Mouse (Mus musculus) forebrain, postnatal 0 days (tissue): Measurements from ENCODE around the gene Kcnh1. TPM values are rescaled to one million over a fixed set of nuclear protein-coding genes. Genes with fewer than 3 reads are reported as not detected.

Experiments used
- ATAC-seq: fragments of 200-750 bp; cut with Nextera tagmentation; 2 replicates; pipeline ENCODE4 v1.8.0; 2017; ENCODE audit warnings: mild to moderate bottlenecking, moderate library complexity
- DNase-seq: peaks from one replicate; pipeline ENCODE4 v3.0.0-alpha.2; 2015
- H3K27ac ChIP-seq: fragments of 300-500 bp; sonication (generic); 2 replicates; pipeline ENCODE4 v1.5.1; 2014; ENCODE audit warnings: low read depth, mild to moderate bottlenecking, antibody characterized with exemption, low read length, moderate library complexity, mixed read lengths
- H3K27me3 ChIP-seq: fragments of 300-500 bp; sonication (generic); 2 replicates; pipeline ENCODE4 v1.6.1; 2014; ENCODE audit warnings: mild to moderate bottlenecking, low read length, mixed read lengths; ENCODE audit not compliant: insufficient read depth
- H3K36me3 ChIP-seq: fragments of 300-500 bp; sonication (generic); 2 replicates; pipeline ENCODE4 v1.6.1; 2014; ENCODE audit warnings: mild to moderate bottlenecking, moderate library complexity; ENCODE audit not compliant: insufficient read depth
- H3K4me1 ChIP-seq: fragments of 300-500 bp; sonication (generic); 2 replicates; pipeline ENCODE4 v1.6.1; 2014; ENCODE audit warnings: antibody characterized with exemption; ENCODE audit not compliant: insufficient read depth
- H3K4me2 ChIP-seq: fragments of 300-500 bp; sonication (generic); 2 replicates; pipeline ENCODE4 v1.6.1; 2014; ENCODE audit warnings: low read depth, mild to moderate bottlenecking, moderate library complexity
- H3K4me3 ChIP-seq: fragments of 300-500 bp; sonication (generic); 2 replicates; pipeline ENCODE4 v1.5.1; 2014; ENCODE audit warnings: low read depth, low read length, mixed read lengths
- H3K9ac ChIP-seq: fragments of 300-500 bp; sonication (generic); 2 replicates; pipeline ENCODE4 v1.6.1; 2014; ENCODE audit warnings: mild to moderate bottlenecking
- H3K9me3 ChIP-seq: fragments of 300-500 bp; sonication (generic); 2 replicates; pipeline ENCODE4 v1.6.1; 2016; ENCODE audit warnings: low read length
- CTCF ChIP-seq: sonication (generic); IDR thresholded peaks from 2 replicates; pipeline ENCODE4 v1.5.1; 2016; ENCODE audit warnings: antibody characterized with exemption, control low read depth, low read depth
- WGBS: fragments of 180-500 bp; shearing (Covaris S2); extraction: QIAGEN DNeasy Blood & Tissue Kit; methylation state at CpG from one replicate; pipeline ENCODE4 v1.1.7; 2014; 5-methylcytosine and 5-hydroxymethylcytosine counted together
- polyA plus RNA-seq: library from polyadenylated mRNA; unstranded; fragments of >200 nt; fragmentation: Nextera tagmentation; extraction: Ambion mirVana; gene quantifications from 2 replicates; pipeline ENCODE4 v1.2.1, GENCODE M21; 2015
- total RNA-seq: library from RNA; depleted of rRNA; stranded (reverse); fragments of >200 nt; gene quantifications from 2 replicates; pipeline ENCODE4 v1.2.3, GENCODE M21; 2014

The Kcnh1 gene
- total and polyA plus RNA-seq, 2 experiments from 2014 or later, result 2.3 to 5.7 TPM

DNA sequence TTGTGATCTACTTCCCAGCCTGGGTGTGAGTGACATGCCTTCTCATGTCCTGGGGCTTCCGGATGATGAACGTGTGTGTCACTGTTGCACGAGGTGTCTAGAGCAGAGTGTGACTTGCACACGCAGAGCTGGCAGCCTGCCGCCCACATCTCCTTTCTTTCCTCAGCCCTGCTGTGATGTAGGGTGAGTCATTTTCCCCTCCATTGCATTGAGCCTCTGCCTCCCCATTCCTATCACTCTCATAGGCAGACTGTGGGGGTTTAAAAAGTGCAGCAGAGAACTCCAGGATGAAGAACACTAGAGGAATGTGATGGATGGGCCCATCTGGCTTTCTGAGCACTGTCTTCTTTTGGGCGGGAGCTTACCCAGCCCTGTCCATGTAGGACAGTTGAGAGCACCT is 76.4 kb downstream of the Kcnh1 start:
- Histone ChIP-seq H3K9me3 (no peaks in the 10 kb centered on the region), H3K9ac (no peak overlapping the region), H3K27ac (no peak overlapping the region), H3K4me2 (no peak overlapping the region), H3K36me3 (no peaks in the 10 kb centered on the region), H3K27me3 (no peaks in the 10 kb centered on the region), H3K4me1 (no peaks in the 10 kb centered on the region), H3K4me3 (no peak overlapping the region)
- 93% methylated on average over 6 of the region's 6 CpGs for WGBS
- ATAC-seq (no peak), DNase-seq (no peak)
- no peak for TF ChIP-seq CTCF

DNA sequence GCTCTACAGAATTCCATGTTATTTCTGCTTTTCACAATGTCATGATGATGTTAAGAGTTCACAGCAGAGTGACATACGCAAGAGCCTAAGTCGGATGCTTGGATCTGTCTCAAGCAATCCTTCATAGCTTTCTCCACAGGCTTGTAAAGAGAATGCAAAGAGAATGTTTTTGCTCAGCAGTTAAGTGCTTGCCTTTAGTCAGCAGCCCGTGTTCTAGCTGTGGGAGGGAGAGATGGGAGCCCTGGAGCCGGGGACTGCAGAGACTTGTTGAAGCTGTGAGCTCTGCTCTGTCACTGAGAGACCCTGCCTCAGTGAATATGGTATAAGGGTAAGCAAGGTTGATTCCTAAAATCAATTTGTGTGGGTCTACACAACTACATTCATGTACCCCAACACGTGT is 78.3 kb downstream of the Kcnh1 start:
- H3K36me3 ChIP-seq, result no peaks in the 10 kb centered on the region
- no peak overlapping the region for H3K4me2 ChIP-seq
- no peaks in the 10 kb centered on the region for H3K9me3 ChIP-seq
- no peak for DNase-seq
- no peak for ATAC-seq
- H3K27ac ChIP-seq, result no peak overlapping the region
- no peaks in the 10 kb centered on the region for H3K27me3 ChIP-seq
- no peak overlapping the region for H3K9ac ChIP-seq
- H3K4me3 ChIP-seq, result no peak overlapping the region
- TF ChIP-seq CTCF, result no peak
- WGBS, result 82% methylated on average over 5 of the region's 5 CpGs
- no peaks in the 10 kb centered on the region for H3K4me1 ChIP-seq

DNA sequence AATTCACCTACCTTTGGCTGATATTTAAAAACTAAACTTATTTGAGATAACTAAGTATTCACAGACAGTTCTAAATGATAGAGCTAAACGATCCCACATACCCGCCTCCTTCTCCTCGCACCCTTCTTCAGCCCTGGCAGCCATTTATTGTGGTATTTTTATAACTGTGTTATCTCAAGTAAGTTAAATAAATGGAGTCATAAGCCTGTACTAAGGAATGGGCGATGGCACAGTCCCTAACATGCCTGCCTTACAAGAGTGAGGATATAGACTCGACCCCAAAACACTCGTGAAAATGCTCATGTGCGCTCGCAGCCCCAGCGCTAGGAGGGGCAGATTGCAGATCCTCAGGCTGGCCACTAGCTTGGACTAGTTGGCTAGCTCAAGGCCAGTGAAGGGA is 79.3 kb downstream of the Kcnh1 start:
- H3K4me1 ChIP-seq, result no peaks in the 10 kb centered on the region
- H3K36me3 ChIP-seq, result no peaks in the 10 kb centered on the region
- H3K27me3 ChIP-seq, result no peaks in the 10 kb centered on the region
- H3K9me3 ChIP-seq, result no peaks in the 10 kb centered on the region
- WGBS, result 87% methylated on average over 9 of the region's 9 CpGs
- no peak overlapping the region for H3K9ac ChIP-seq
- ATAC-seq, result no peak
- no peak overlapping the region for H3K27ac ChIP-seq
- DNase-seq, result no peak
- no peak for TF ChIP-seq CTCF
- no peak overlapping the region for H3K4me2 ChIP-seq
- H3K4me3 ChIP-seq, result no peak overlapping the region

DNA sequence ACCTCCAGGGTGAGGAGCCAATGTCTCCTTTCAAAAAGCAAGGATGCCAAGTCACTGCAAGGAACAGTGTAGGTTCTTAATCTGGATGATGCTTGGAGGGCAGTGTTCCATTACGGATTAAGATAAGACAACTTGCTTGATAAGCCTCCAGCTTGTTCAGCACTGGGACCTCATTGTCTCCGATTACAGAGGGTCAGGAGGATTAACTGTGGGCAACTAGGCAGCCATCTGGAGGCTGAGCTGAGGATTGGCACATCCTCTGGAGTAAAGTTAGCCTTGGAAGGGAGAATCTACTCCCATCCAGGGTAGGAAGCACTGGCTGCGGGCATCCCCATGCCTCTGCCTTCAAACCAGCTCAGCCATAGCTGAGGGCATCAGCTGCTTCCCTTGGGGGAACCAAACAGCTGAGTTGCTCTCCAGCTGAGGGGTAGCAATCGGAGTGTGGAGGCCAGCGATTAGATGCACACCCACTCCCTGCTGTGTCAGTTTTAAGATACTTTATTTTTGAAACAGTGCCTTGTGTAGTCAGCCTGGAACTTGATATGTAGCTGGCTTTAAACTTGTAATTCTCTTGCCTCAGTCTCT is 87.3 kb downstream of the Kcnh1 start:
- TF ChIP-seq CTCF, result no peak
- ATAC-seq (no peak), DNase-seq (no peak)
- no peaks in the 10 kb centered on the region for H3K27me3 ChIP-seq
- no peak overlapping the region for H3K4me2 ChIP-seq
- H3K9me3 ChIP-seq, result no peaks in the 10 kb centered on the region
- no peak overlapping the region for H3K4me3 ChIP-seq
- H3K9ac ChIP-seq, result no peak overlapping the region
- H3K4me1 ChIP-seq, result no peaks in the 10 kb centered on the region
- WGBS, result 55% methylated on average over 5 of the region's 5 CpGs
- H3K36me3 ChIP-seq, result no peaks in the 10 kb centered on the region
- no peak overlapping the region for H3K27ac ChIP-seq

DNA sequence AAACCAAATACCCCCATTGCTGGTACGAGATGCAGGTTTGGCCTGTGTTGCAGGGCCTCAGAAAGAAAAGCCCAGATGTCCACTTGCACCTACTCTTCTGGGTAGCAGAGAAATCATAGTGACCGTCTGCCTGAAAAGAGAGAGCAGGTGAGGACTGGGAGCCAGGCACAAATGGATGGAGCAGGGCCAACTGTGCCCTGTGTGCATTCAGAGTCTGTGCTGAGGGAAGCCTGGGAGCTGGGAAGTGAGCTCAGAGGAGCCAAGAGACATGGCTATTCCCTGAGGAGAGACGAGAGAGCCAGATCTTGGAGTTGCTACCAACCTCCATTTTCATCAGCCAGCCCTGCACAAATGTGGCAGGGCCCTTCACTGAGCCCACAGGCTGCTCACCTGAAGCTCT is 93.8 kb downstream of the Kcnh1 start:
- H3K9me3 ChIP-seq, result no peaks in the 10 kb centered on the region
- 70% methylated on average over 3 of the region's 3 CpGs for WGBS
- H3K36me3 ChIP-seq, result no peaks in the 10 kb centered on the region
- no peak overlapping the region for H3K4me2 ChIP-seq
- H3K4me3 ChIP-seq, result no peak overlapping the region
- no peaks in the 10 kb centered on the region for H3K4me1 ChIP-seq
- H3K27me3 ChIP-seq, result no peaks in the 10 kb centered on the region
- no peak overlapping the region for H3K9ac ChIP-seq
- H3K27ac ChIP-seq, result no peak overlapping the region
- DNase-seq (no peak), ATAC-seq (no peak)
- no peak for TF ChIP-seq CTCF

DNA sequence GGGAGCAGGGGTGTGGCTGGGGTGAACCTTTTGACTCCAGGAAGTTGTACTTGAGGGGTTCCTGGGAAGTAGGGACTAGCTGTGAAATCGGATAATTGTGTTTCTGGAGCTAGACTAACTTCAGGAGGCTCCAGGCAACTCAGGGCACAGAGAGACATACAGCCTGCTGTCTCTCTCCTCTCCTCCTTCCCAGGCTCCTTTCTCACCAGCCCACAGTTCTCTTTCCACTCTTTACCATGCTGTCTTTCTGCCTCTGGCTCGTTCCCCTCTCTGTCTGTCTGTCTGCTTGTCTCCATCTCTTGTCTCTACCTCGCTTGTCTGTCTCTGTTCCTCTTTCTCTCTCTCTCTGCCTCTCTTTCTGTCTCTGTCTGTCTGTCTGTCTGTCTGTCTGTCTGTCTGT is 94.4 kb downstream of the Kcnh1 start:
- no peak overlapping the region for H3K4me2 ChIP-seq

DNA sequence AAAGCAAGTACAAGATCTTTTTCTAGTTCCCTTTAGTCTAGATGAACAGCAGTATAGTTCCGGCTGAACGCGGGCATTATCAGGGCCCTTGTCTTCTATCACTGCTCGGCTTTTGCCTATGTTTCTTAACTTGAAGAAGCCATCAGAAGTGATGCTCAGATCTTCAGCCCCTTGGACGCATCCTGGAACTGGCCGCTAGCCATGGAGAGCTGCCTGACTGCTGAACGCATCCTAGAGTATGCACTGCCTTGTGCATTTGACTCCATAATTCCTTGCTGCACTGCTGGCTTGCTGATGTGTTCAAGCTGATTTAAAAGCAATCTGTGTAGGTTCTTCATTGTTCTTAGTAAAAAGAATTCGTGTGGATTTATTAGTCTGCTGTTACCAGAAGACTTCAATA is 97.9 kb downstream of the Kcnh1 start:
- Histone ChIP-seq H3K4me3 (no peak overlapping the region), H3K9ac (no peak overlapping the region), H3K36me3 (no peaks in the 10 kb centered on the region), H3K4me1 (no peaks in the 10 kb centered on the region), H3K9me3 (no peaks in the 10 kb centered on the region), H3K27me3 (no peaks in the 10 kb centered on the region), H3K27ac (no peak overlapping the region), H3K4me2 (no peak overlapping the region)
- TF ChIP-seq CTCF, result no peak
- DNase-seq (no peak), ATAC-seq (no peak; the same call in 1 of the 2 replicates)
- WGBS, result 76% methylated on average over 8 of the region's 8 CpGs

More for the DNA sequence above, 94.4 kb downstream of the Kcnh1 start:
- H3K27ac ChIP-seq, result no peak overlapping the region
- H3K4me1 ChIP-seq, result no peaks in the 10 kb centered on the region
- DNase-seq, result no peak
- WGBS, result 88% methylated on average over 3 of the region's 3 CpGs
- no peaks in the 10 kb centered on the region for H3K9me3 ChIP-seq
- no peak overlapping the region for H3K4me3 ChIP-seq
- ATAC-seq, result no peak
- no peaks in the 10 kb centered on the region for H3K27me3 ChIP-seq
- no peak overlapping the region for H3K9ac ChIP-seq
- TF ChIP-seq CTCF, result no peak
- no peaks in the 10 kb centered on the region for H3K36me3 ChIP-seq
